11 mouse cellular contexts compared by ENCODE assay signal in genomic region chr8:26427311-26427710, GRCm38 (mm10).
"Had no signal": no experiment of that assay in that cellular context is flagged by ENCODE, and none has a peak within 500 bp of the region (broad histone marks: within the 10 kb centered on the region; RNA-seq: fewer than 3 reads in every experiment).

No protein-coding gene starts in this region.

- DNase-seq: kidney, postnatal 14 days; liver, embryonic 13.5 days; lung, adult 18-20 months; retina, postnatal 1 day; right cerebral cortex, postnatal 4 days; spleen, adult 18-20 months; thymus, adult 18-20 months; thymus, postnatal 14 days had no signal

- H3K27me3 ChIP-seq: limb, embryonic 15.5 days; liver, embryonic 13.5 days; midbrain, embryonic 12.5 days; neural tube, embryonic 13.5 days had no signal

- H3K27ac ChIP-seq: limb, embryonic 15.5 days; liver, embryonic 13.5 days; midbrain, embryonic 12.5 days; neural tube, embryonic 13.5 days had no signal

- H3K4me3 ChIP-seq: limb, embryonic 15.5 days; liver, embryonic 13.5 days; midbrain, embryonic 12.5 days; neural tube, embryonic 13.5 days had no signal

- H3K4me1 ChIP-seq: limb, embryonic 15.5 days; liver, embryonic 13.5 days; midbrain, embryonic 12.5 days; neural tube, embryonic 13.5 days had no signal
